Mouse (Mus musculus): ENCODE measurements around the gene Tmc4.

- TF ChIP-seq POLR2A (IDR thresholded peaks at IDR 0.05; ENCODE audit: borderline replicate concordance, extremely low read depth, insufficient read depth, insufficient read length, poor library complexity, severe bottlenecking): no peak
- TF ChIP-seq CTCF (IDR thresholded peaks at IDR 0.05; ENCODE audit: borderline replicate concordance, extremely low read depth, insufficient read depth, insufficient read length): no peak
These were observed 48.3 kb downstream of the Tmc4 start for GRCm38 (mm10) chr7:3629030-3629429.

Data from brain, embryonic 14.5 days (tissue).